Mouse (Mus musculus) frontal cortex, postnatal 25 days (tissue): ENCODE measurements around the gene Tuba1b.

Experiments
- DNase-seq, 2 experiments: peaks; one replicate each; pipeline ENCODE4 v3.0.0; 2022; ENCODE audit warnings: low spot score in 2 of 2

Tuba1b gene

GRCm38 (mm10) chr15:98891907-98892606 is 42.3 kb downstream of the Tuba1b start:
- DNase-seq, result no peak

- no peak for DNase-seq
These were observed 43.1 kb downstream of the Tuba1b start for GRCm38 (mm10) chr15:98891198-98891742.

DNA sequence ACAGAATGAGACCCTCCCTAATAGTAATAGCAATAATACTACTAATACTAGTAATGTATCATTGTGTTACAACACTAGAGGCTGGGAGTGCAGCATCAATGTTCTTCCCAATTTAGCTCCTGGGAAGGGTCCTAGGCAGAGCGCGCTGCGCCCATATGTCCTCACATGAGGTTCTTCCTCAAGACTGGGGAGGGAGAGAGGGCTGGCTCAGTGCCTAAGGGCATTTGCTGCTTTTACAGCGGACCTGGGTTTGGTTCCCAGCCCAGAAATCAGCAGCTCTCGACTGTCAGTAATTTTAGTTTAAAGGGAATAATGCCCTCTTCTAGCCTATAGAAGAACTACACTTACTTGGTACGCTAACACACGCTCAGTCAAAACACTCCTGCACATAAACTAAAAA is 46.8 kb downstream of the Tuba1b start:
- no peak for DNase-seq

GRCm38 (mm10) chr15:98886667-98887387 is 47.5 kb downstream of the Tuba1b start:
- no peak for DNase-seq

GRCm38 (mm10) chr15:98884106-98884505 is 50.3 kb downstream of the Tuba1b start:
- no peak for DNase-seq

DNA sequence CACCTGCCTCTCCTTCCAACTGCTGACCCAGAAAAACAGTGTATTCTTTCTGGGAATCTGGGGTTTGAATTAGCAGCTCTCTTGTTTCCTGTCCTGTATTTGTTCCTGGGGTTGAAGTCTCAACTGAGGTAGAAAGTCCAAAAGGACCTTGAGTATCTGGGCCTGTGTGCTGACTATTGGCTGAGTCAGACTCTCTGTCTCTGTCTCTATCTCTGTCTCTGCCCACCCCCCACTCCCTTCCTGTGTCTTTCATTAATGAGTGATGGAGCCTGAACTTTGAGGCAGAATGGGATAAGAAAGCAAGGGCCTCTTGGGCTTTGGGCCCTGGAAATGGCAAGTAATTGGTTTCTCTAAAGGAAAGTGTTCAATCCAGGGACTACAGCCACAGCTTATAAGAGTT is 50.7 kb downstream of the Tuba1b start:
- no peak for DNase-seq

DNA sequence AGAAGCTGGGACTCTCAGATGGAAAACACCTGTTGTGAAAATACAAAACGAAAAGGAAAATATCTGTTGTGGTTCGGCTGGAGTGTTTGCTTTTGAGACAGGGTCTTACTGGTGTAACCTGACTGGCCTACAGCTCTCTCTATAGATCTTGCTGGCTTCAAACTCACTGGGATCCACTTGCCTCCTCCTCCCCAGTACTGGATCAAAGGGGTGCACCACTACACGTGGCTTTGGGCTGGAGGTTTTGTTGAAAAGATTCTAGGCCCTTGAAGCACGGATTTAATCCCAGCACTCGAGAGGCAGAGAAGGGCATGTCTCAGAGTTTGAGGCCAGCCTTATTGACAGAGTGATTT is 52.7 kb downstream of the Tuba1b start:
- DNase-seq, result no peak
